10 mouse cellular contexts compared by ENCODE assay signal in the genomic region with DNA sequence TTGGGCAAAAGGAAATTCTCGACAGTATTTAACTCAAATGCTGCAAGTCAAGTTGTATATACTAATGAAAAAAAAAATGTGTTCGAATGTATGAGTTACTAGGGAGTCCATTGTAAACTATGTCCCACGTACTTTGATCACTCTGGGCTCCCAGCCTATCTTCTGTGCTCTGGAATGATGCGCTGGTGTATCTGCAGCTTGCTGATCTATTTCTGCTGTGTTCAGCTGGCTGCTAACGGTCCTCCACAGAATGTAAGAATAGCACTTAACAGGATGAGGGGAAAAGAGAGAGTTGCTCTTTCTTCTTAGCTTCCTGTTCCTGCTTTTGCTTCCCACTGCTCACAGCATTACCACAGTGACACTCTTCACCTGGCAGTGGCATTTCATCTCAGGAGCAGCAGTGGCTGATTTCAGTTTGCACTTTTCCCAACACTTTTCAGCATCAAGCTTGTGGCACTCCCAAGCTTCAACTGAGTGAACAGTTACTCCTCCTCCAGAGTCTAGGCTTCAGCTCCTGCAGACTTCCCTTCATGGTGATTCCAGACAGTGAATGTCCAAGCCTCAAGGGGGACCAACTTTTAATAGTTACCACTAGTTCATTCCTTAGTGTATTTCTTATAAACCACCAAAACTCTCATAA.
"Had no signal": no experiment of that assay in that cellular context is flagged by ENCODE, and none has a peak within 500 bp of the region (broad histone marks: within the 10 kb centered on the region; RNA-seq: fewer than 3 reads in every experiment).

No protein-coding gene starts in this region.

- H3K4me3 ChIP-seq: limb, embryonic 13.5 days; midbrain, embryonic 13.5 days had no signal

- H3K27ac ChIP-seq: limb, embryonic 13.5 days; liver, embryonic 14.5 days; midbrain, embryonic 13.5 days had no signal

- H3K9me3 ChIP-seq: limb, embryonic 13.5 days; midbrain, embryonic 13.5 days had no signal

- H3K27me3 ChIP-seq: limb, embryonic 13.5 days; midbrain, embryonic 13.5 days had no signal

- H3K9ac ChIP-seq: limb, embryonic 13.5 days; liver, embryonic 14.5 days; midbrain, embryonic 13.5 days had no signal

- H3K36me3 ChIP-seq: limb, embryonic 13.5 days; midbrain, embryonic 13.5 days had no signal

- DNase-seq: kidney, adult 8-10 months; kidney, postnatal 25 days; lung, adult 18-20 months; spleen, adult 18-20 months; thymus, adult 2 months; thymus, postnatal 25 days had no signal

- H3K4me2 ChIP-seq: limb, embryonic 13.5 days; midbrain, embryonic 13.5 days had no signal

- ATAC-seq: intestine, postnatal 0 days; midbrain, embryonic 13.5 days had no signal

- H3K4me1 ChIP-seq: limb, embryonic 13.5 days; midbrain, embryonic 13.5 days had no signal
